Mouse (Mus musculus) erythroid progenitor cell, adult 5-6 weeks (primary cell): ENCODE data around the gene Ltbr. TPM values are rescaled to one million over a fixed set of nuclear protein-coding genes. Genes with fewer than 3 reads are reported as not detected.
"Not testable (repeated sequence)": the region's sequence is repeated elsewhere in the genome, so short reads cannot be mapped to it uniquely, and the experiment has no call there.

Experiments used
- ATAC-seq: replicated peaks from 2 replicates; pipeline ENCODE4 v1.8.0; 2016; ENCODE audit warnings: moderate number of reproducible peaks, mild to moderate bottlenecking, moderate TSS enrichment, inconsistent platforms; ENCODE audit not compliant: poor library complexity, low FRiP score, severe bottlenecking
- total RNA-seq, 2 experiments: library from RNA; stranded (forward) in 1 of 2; stranded (reverse) in 1 of 2; fragments of 150-400 nt in 1 of 2; fragments of 186-747, 209-891 nt in 1 of 2; gene quantifications; 2 replicates each; pipeline versions ENCODE4 v1.2.3 to v1.2.4; 2015 to 2017; ENCODE audit warnings: low replicate concordance in 2 of 2

Gene Ltbr
- total RNA-seq, 2 experiments from 2014 or later = 0.84 to 3.5 TPM

- no peak for ATAC-seq
Measured at GRCm38 (mm10) chr6:125285890-125286289, 27.8 kb downstream of the Ltbr start, which contains the start of gene Tuba3a. Gene Tuba3a (minus strand): TSS chr6:125286042.

GRCm38 (mm10) chr6:125284751-125285150 is 28.9 kb downstream of the Ltbr start:
- ATAC-seq = no peak

DNA sequence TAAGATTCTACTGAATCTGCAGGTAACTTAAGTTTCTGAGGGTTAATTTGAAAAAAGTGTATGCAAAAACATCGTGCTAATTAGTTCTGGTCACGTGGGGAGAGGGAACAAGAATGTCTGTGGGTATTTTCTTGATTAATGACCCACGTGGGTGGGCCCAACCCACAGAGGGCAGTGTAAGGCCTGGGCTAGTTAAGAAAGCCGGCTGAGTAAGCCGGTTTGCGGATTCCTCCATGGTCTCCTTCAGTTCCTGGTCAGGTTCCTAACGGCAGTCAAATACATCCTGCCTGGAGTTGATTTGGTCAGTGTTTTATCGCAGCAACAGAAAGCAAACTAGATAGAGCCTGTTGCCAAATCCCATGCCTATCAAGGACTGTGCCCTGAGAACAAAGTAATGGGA is 29.4 kb downstream of the Ltbr start:
- ATAC-seq = no peak

DNA sequence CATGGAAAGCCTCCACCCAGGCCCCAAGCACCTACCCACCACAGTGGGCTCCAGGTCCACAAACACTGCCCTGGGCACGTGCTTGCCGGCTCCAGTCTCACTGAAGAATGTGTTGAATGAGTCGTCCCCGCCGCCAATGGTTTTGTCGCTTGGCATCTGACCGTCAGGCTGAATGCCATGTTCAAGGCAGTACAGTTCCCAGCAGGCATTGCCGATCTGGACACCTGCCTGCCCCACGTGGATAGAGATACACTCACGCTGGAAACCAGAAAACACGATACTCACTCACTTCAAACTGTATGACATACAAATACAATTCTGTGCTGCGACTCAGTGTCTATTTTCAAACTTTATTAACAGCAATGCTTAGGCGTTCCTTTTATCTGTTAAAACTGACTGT is 31.0 kb downstream of the Ltbr start:
- ATAC-seq = not testable (repeated sequence)

DNA sequence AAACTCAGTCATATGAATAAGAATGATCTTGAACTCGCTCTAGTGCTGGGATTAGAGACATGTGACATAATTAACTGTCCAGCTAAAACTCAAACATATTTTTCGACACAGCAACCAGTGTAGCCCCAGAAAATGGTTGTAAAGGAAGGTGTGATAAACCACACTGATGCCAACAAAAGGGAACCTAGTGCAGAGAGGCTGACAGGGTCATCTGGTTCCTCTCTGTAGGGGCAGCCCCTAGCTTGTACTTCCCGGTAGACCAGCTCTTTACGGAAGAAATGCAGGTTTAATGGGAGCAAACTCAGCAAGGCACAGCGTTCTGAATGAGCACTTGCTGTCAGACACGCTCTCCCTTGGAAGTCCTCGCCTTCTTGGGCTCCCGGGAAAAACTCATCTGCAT is 34.0 kb downstream of the Ltbr start:
- ATAC-seq = no peak

- ATAC-seq = no peak
Measured at GRCm38 (mm10) chr6:125274841-125275563, 38.7 kb downstream of the Ltbr start.

DNA sequence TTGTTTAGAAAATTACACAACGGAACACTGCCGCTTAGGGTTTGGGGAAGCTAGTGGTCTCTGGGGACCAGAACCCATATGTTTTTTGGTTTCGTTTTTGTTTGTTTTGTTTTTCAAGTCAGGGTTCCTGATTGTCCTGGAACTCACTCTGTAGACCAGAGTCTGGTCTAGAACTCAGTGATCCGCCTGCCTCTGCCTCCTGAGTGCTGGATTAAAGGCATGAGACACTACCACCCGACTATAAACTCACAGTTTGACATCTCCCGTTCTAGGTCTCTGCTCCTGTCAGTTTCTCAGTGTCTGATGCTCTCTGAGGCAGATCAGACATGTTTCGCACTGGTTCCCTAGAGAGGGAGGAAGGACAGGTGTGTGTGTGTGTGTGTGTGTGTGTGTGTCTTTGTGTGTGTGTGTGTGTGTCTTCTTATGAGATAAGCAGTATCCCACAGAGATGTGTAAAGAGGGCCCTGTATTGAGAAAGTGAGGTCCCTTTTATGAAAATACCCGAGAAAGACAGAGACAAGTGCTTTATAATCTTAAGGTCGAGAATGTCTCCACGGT is 41.4 kb downstream of the Ltbr start:
- ATAC-seq = no peak

DNA sequence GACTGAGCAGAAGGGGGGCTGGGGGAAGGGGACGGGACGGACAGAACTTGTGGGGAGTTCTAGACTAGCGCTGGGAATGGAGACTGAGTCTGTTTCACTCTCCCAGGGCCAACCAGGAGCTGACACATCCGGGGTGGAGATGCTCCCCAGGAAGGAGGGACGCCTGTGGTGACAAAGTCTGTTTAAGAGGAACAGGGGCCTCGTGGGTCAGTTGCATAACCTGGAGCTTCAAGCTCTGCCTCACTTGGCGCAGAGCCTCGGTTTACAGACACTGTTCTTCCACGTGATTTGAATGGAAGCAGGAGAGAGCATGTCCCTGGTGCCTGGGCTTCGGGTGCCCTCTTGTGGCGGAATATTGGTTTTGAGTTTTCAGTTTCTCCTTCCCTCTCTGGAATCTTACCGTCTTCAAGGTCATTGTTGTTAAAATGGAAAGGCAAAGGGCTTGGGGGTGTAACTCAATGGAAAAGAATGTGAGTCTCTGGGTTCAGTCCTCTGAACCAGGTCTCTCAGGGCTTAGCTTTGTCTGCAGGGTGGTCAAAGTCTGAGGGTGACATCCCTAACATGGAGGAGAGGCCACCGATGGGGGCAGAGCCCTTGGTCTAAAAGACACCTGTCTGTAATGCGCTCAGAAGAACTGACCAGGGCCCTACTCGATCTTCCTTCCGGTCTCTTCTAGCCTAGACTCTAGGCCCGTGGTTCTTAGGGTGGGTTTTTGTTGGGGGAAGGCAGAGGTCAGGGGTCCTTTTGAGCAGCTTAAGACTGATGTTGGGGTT is 42.0 kb downstream of the Ltbr start:
- peak; percentile 55 for ATAC-seq

DNA sequence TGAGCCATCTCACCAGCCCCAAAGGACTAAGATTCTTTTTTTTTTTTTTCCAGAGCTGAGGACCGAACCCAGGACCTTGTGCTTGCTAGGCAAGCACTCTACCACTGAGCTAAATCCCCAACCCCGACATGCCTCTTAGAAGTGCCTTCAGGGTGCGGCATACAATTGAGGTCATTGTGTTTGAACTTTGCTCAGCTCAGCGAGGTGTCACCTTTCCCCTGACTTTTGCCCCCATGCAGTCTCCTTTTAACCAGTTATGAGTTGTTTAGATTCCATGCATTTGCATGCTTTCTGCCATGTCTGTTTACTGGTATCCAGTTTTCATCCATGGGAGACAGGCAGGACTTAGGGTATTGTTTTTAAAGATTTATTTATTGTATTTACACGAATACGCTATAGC is 44.9 kb downstream of the Ltbr start:
- ATAC-seq = no peak

DNA sequence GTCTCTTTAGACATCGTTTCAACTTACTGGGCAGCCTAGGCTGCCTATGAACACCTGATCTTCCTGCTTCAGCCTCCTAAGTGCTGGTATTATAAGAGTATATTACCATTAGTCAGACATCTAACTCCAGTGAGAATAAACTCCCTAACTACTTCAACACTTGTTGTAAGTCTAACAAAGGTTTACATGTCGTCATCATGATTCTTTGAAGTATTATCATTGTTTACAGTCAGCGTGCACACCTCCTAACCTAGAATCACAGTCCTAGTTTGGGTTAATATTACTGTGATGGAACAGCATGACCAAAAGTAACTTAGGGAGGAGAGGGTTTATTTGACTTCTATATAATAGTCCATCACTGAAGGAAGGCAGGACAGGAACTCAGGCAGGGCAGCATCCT is 46.2 kb downstream of the Ltbr start:
- ATAC-seq = no peak

DNA sequence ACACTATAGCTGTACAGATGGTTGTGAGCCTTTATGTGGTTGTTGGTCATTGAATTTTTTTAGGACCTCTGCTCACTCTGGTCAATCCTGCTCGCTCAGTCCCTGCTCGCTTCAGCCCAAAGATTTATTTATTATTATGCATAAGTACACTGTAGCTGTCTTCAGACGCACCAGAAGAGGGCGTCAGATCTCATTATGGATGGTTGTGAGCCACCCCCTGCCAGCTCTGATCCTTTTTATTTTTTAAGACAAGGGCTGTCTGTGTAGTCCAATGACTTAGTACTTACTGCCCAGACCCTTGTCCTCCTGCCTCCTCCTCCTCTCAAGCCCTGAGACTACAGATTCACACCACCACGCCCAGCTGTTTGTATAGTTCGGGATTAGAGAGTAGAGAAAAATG is 47.1 kb downstream of the Ltbr start:
- ATAC-seq = not testable (repeated sequence)

DNA sequence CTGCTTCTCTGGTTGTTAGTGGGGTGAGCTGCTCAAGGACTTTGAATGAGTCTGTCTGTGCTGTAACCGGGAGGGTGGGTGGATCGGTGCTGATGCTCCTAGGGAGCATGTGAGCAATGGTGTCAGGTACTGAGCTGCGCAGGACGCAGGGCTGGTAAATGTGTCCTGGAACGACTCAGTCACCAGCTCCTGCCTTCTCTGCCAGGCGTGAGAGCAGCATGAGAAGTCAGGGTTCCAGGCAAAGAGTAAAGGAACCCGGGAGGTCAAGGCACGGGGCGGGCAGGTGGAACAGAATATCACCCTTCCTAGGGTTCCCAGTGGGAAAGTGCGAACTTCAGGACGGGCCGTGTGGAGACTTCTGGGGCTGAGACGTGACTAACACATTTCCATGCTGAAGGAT is 47.6 kb downstream of the Ltbr start:
- ATAC-seq = no peak

GRCm38 (mm10) chr6:125265239-125265638 is 48.4 kb downstream of the Ltbr start:
- no peak for ATAC-seq

DNA sequence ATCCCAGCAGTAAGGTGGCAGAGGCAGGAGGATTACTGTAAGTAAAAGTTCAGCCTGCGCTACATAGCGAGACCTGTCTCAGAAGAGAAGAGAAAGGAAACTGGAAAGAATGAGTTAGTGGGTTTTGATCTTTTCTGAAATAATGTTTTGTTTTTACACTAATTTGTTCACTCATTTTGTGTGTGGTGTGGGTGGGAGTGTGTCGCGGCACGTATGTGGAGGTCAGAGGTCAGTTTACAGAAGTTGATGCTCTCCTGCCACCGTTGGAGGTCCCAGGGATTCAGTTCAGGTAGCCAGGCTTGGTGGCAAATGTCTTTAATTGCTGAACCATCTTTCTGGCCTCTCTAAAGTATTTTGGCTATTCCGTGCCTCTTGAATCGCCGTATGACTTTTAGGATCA is 49.5 kb downstream of the Ltbr start:
- no peak for ATAC-seq

DNA sequence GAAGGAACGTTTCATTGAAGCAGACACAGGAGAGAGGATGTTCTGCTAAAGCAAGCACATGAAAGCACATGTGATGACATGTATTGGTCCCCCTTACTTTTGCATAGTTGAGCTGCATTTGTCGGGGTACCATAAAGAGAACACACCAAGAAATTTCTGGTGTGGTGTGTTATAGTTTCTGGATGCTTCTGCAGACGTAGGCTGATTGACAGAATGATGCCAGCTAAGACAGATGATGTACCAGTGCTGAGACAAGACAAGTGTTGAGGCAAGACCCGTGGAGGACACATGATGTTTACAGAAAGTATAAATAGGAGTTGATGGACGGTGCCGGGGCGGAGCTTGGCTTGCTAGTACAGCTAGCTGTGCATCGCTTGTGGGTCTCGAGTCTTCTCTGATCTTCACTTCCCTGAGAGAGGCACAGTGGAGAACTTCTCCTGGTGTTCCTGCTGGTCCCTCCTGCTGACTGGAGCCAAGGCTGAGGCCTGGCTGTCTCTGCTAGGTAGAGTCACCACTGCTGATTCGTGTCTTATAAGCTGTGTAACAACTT is 53.6 kb downstream of the Ltbr start:
- ATAC-seq = no peak

Other genes with a start within 250 kb of the Ltbr start
- gene Lpar5, start 246.0 kb downstream of the Ltbr start, total RNA-seq (2015; ENCODE audit: low replicate concordance) = 3.6 and 10.9 TPM in 2 replicates
- gene Lpar5, start 246.0 kb downstream of the Ltbr start, total RNA-seq (2017; ENCODE audit: low replicate concordance) = not detected in 2 replicates
- 49.0 and 64.2 TPM in 2 replicates for gene Chd4, start 217.9 kb downstream of the Ltbr start, total RNA-seq (2015; ENCODE audit: low replicate concordance)
- 176 and 220 TPM in 2 replicates for gene Chd4, start 217.9 kb downstream of the Ltbr start, total RNA-seq (2017; ENCODE audit: low replicate concordance)
- 6.7 and 17.3 TPM in 2 replicates for gene Nop2, start 182.0 kb downstream of the Ltbr start, total RNA-seq (2015; ENCODE audit: low replicate concordance)
- 5.7 and 8.9 TPM in 2 replicates for gene Nop2, start 182.0 kb downstream of the Ltbr start, total RNA-seq (2017; ENCODE audit: low replicate concordance)
- 5.9 and 11.5 TPM in 2 replicates for gene Iffo1, start 168.6 kb downstream of the Ltbr start, total RNA-seq (2015; ENCODE audit: low replicate concordance)
- gene Iffo1, start 168.6 kb downstream of the Ltbr start, total RNA-seq (2017; ENCODE audit: low replicate concordance) = 9.7 and 15.7 TPM in 2 replicates
- gene Gapdh, start 147.4 kb downstream of the Ltbr start, total RNA-seq (2015; ENCODE audit: low replicate concordance) = 683 and 752 TPM in 2 replicates
- gene Gapdh, start 147.4 kb downstream of the Ltbr start, total RNA-seq (2017; ENCODE audit: low replicate concordance) = 153 and 228 TPM in 2 replicates
- 953 and 1,019 TPM in 2 replicates for gene Ncapd2, start 122.2 kb downstream of the Ltbr start, total RNA-seq (2015; ENCODE audit: low replicate concordance)
- 924 and 1,011 TPM in 2 replicates for gene Ncapd2, start 122.2 kb downstream of the Ltbr start, total RNA-seq (2017; ENCODE audit: low replicate concordance)
- 63.3 and 85.8 TPM in 2 replicates for gene Mrpl51, start 122.1 kb downstream of the Ltbr start, total RNA-seq (2015; ENCODE audit: low replicate concordance)
- 64.1 and 65.3 TPM in 2 replicates for gene Mrpl51, start 122.1 kb downstream of the Ltbr start, total RNA-seq (2017; ENCODE audit: low replicate concordance)
- 4.7 and 6.7 TPM in 2 replicates for gene Vamp1, start 98.3 kb downstream of the Ltbr start, total RNA-seq (2015; ENCODE audit: low replicate concordance)
- 2.0 and 10.0 TPM in 2 replicates for gene Vamp1, start 98.3 kb downstream of the Ltbr start, total RNA-seq (2017; ENCODE audit: low replicate concordance)
- 0.84 and 1.8 TPM in 2 replicates for gene Tapbpl, start 82.0 kb downstream of the Ltbr start, total RNA-seq (2015; ENCODE audit: low replicate concordance)
- 6.7 and 6.8 TPM in 2 replicates for gene Tapbpl, start 82.0 kb downstream of the Ltbr start, total RNA-seq (2017; ENCODE audit: low replicate concordance)
- gene Cd27, start 76.9 kb downstream of the Ltbr start, total RNA-seq (2015; ENCODE audit: low replicate concordance) = 5.0 and 7.5 TPM in 2 replicates
- 0.51 and 1.2 TPM in 2 replicates for gene Cd27, start 76.9 kb downstream of the Ltbr start, total RNA-seq (2017; ENCODE audit: low replicate concordance)
- gene Tuba3a, start 27.8 kb downstream of the Ltbr start, total RNA-seq (2015; ENCODE audit: low replicate concordance) = not detected in 2 replicates
- not detected in 2 replicates for gene Tuba3a, start 27.8 kb downstream of the Ltbr start, total RNA-seq (2017; ENCODE audit: low replicate concordance)
- 2.9 and 7.6 TPM in 2 replicates for gene Scnn1a, start 6.8 kb upstream of the Ltbr start, total RNA-seq (2015; ENCODE audit: low replicate concordance)
- gene Scnn1a, start 6.8 kb upstream of the Ltbr start, total RNA-seq (2017; ENCODE audit: low replicate concordance) = not detected in 2 replicates
- 8.3 and 11.7 TPM in 2 replicates for gene Tnfrsf1a, start 35.5 kb upstream of the Ltbr start, total RNA-seq (2015; ENCODE audit: low replicate concordance)
- gene Tnfrsf1a, start 35.5 kb upstream of the Ltbr start, total RNA-seq (2017; ENCODE audit: low replicate concordance) = 2.3 and 20.7 TPM in 2 replicates
- not detected in 2 replicates for gene Plekhg6, start 66.9 kb upstream of the Ltbr start, total RNA-seq (2015; ENCODE audit: low replicate concordance)
- not detected in 2 replicates for gene Plekhg6, start 66.9 kb upstream of the Ltbr start, total RNA-seq (2017; ENCODE audit: low replicate concordance)
- 27.4 and 41.1 TPM in 2 replicates for gene Cd9, start 180.9 kb upstream of the Ltbr start, total RNA-seq (2015; ENCODE audit: low replicate concordance)
- gene Cd9, start 180.9 kb upstream of the Ltbr start, total RNA-seq (2017; ENCODE audit: low replicate concordance) = 8.1 and 10.1 TPM in 2 replicates
- 8.8 and 31.4 TPM in 2 replicates for gene Vwf, start 232.9 kb upstream of the Ltbr start, total RNA-seq (2015; ENCODE audit: low replicate concordance)
- 19.9 and 33.4 TPM in 2 replicates for gene Vwf, start 232.9 kb upstream of the Ltbr start, total RNA-seq (2017; ENCODE audit: low replicate concordance)